Mouse (Mus musculus): ENCODE data around the gene 2410131K14Rik.

DNA sequence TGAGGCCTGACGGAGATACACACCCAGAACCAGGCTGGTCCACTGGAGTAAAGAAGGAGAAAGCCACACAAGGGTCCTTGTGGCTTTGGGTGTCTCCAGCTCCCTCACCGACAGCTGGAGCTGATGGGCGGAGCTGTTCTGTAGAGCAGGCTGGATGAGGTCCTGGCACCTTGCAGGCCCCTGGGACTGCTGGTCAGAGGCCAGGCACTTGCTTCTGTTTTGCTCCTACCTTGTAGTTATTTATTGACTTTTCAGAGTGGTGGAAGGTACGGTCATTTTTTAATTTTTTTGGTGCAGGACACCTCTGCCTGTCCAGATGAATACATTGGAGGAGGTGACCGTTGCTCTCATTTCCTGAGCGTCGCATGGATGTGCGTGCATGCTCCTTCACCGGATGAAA, 16.2 kb downstream of the 2410131K14Rik start:
- TF ChIP-seq CTCF (IDR thresholded peaks at IDR 0.05; ENCODE audit: extremely low read depth, insufficient read length, insufficient replicate concordance, low read depth, low read length) = no peak
- TF ChIP-seq POLR2A (IDR thresholded peaks at IDR 0.05; ENCODE audit: low read depth, low read length) = no peak

Data from small intestine, adult 2 months (tissue).